Mouse (Mus musculus): Measurements from ENCODE around the gene Pagr1b. TPM values are rescaled to one million over a fixed set of nuclear protein-coding genes. Genes with fewer than 3 reads are reported as not detected.
A peak's percentile ranks its signal among the peaks of the same experiment; 100 is the strongest.

Gene Pagr1b
- total and polyA plus RNA-seq, 2 experiments, result 0.49 to 0.74 TPM

DNA sequence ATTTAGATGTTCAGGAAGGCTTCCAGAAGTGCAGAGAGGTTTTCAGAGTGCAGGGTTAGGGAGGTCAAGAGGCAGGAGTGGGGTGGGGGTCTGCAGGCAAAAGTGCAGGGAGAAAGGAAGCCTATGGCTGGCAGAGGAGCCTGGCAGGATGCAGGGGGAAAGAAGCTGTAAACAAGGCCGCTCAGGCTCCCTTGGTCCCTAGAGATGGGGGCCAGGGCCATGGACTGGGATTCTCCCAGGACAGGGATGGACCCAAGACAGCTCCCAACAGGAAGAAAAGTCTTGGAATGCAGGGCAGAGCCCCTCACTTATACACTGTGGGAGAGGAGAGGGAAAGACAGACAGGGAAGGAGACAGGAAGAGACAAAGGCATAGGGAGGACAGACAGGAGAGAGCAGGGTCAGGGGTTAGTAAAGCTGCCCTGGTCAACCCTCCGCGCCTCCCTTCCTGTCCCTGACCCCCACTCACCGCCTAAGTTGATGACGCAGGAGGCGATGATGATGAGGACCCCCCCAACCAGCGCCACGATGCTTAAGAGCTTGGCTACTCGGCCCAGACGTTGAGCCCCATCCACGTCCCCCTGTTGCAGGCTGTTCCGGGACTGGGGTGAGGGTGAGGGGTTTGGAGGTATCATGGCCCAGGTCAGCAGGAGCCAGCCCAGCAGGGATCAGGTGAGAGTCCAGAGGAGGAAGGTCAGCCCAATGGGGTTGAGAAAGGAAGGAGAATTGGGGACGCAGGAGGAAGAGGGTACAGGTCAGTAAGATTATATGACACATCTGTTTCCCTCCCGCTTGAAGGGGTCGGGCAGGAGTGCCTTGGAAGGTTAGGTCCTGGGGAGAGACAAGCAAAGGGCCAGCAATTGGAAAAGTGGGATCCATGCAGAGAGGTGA is 2.4 kb upstream of the Pagr1b start:
- peaks cover 6% of the 10 kb centered on the region; the same call in 1 of the 2 replicates for H3K79me2 ChIP-seq (ENCODE audit: control insufficient read depth, insufficient read depth, low read length)
- no peaks in the 10 kb centered on the region for H3K27me3 ChIP-seq (ENCODE audit: control insufficient read depth, insufficient read depth, low read length)
- H3K27ac ChIP-seq (replicated peaks; ENCODE audit: insufficient read depth, low read depth, low read length), result no peak overlapping the region
- 81% methylated on average over 15 of the region's 15 CpGs for WGBS
- H3K4me1 ChIP-seq (ENCODE audit: control insufficient read depth, insufficient read depth, low read length), result peaks cover 14% of the 10 kb centered on the region
- H3K36me3 ChIP-seq (ENCODE audit: control insufficient read depth, insufficient read depth, low read length), result no peaks in the 10 kb centered on the region
- no peak overlapping the region for H3K4me3 ChIP-seq (ENCODE audit: insufficient read depth, low read depth, low read length)
- no peak for DNase-seq (ENCODE audit: extremely low read depth, low read depth, low spot score)
- no peak overlapping the region for H3K9ac ChIP-seq (ENCODE audit: low read depth, low read length)
- TF ChIP-seq POLR2A (IDR thresholded peaks at IDR 0.05; ENCODE audit: extremely low read depth, insufficient read depth, low read length) (no peak), CTCF (IDR thresholded peaks at IDR 0.05; ENCODE audit: low read depth, low read length) (no peak)

DNA sequence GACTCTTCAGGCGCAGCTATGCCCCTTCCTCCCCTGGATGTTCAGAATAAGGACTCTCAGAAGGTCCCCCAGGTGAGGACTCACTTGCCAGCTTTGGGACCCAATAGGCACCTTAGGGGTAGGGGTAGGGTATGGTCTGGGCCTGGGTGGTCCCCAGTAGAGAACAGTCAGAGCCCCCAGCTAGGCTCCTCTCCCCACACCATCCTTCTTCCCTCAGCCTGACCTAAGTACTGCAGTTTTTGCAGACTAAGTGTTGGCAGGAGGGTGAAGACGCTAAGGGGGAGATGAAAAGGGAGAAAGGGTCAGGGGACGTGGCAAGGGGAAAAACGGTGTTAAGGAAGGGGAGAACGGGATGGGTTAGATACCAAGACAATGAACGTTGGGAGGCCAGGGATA is 1.7 kb upstream of the Pagr1b start:
- Histone ChIP-seq H3K36me3 (ENCODE audit: control insufficient read depth, insufficient read depth, low read length) (no peaks in the 10 kb centered on the region), H3K27ac (replicated peaks; ENCODE audit: insufficient read depth, low read depth, low read length) (peak overlapping the region; percentile 6; the same call in 1 of the 2 replicates), H3K79me2 (ENCODE audit: control insufficient read depth, insufficient read depth, low read length) (peaks cover 13% of the 10 kb centered on the region; the same call in 1 of the 2 replicates), H3K9ac (ENCODE audit: low read depth, low read length) (no peak overlapping the region), H3K4me1 (ENCODE audit: control insufficient read depth, insufficient read depth, low read length) (peaks cover 20% of the 10 kb centered on the region), H3K4me3 (ENCODE audit: insufficient read depth, low read depth, low read length) (no peak overlapping the region), H3K27me3 (ENCODE audit: control insufficient read depth, insufficient read depth, low read length) (no peaks in the 10 kb centered on the region)
- WGBS, result 51% methylated on average over 6 of the region's 6 CpGs
- DNase-seq (ENCODE audit: extremely low read depth, low read depth, low spot score), result no peak
- TF ChIP-seq POLR2A (IDR thresholded peaks at IDR 0.05; ENCODE audit: extremely low read depth, insufficient read depth, low read length) (no peak), CTCF (IDR thresholded peaks at IDR 0.05; ENCODE audit: low read depth, low read length) (no peak)

DNA sequence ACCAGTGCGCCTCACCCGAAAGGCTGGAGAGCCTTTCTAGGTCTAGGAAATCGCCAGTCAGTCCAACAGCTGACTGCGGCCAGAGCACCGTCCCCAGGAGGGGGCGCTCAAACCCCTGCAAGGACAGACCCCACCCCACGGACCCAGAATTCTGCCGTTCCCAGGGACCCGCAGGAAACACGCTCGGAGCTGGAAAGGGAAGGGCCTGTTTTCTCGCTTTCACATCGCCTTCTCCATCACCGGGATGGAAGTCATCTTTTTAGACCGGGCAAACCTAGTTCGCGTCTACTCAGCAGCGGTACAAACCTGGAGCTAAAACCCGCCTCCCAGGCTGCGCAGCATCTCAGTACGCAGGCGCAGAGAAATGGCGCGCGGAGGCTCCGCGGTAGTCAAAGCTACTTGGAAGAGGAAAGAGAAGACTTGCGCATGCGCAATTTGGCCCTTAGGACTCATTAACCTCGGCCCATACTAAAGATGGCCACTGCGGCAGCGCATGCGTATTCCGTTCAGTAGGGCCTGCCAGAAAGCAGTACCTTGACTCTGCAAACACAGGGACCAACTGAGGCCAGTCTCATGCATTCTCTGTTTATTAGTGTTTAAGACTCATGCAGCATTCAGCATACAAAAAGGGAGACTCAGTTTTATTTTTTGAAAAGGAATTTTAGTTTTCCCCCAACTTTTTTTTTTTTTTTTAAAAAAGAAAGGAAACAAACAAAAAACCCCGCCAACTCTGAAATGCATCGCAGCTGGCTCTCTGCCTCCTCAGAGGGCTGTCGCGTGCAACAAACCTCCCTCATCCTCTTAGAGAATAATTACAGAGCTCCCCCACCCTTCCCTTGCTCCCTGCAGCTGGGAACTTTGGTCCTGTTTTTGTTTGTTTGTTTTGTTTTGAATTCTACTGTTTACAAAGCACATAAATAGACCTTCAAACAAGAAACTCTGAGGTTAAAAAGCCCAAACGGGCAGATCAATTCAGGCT is 976 bp upstream of the Pagr1b start, which contains the start of gene Pagr1a:
Gene Pagr1a, minus strand, starts transcription at position 382 of the 979 bp plus-strand sequence.
- 1% methylated on average over 39 of the region's 39 CpGs for WGBS
- Histone ChIP-seq H3K36me3 (ENCODE audit: control insufficient read depth, insufficient read depth, low read length) (no peaks in the 10 kb centered on the region), H3K27me3 (ENCODE audit: control insufficient read depth, insufficient read depth, low read length) (no peaks in the 10 kb centered on the region), H3K79me2 (ENCODE audit: control insufficient read depth, insufficient read depth, low read length) (peaks cover 16% of the 10 kb centered on the region; the same call in 1 of the 2 replicates), H3K4me3 (ENCODE audit: insufficient read depth, low read depth, low read length) (peak within 1 kb of the TSS; percentile 74), H3K4me1 (ENCODE audit: control insufficient read depth, insufficient read depth, low read length) (peaks cover 20% of the 10 kb centered on the region), H3K9ac (ENCODE audit: low read depth, low read length) (peak within 1 kb of the TSS; percentile 80), H3K27ac (replicated peaks; ENCODE audit: insufficient read depth, low read depth, low read length) (peak within 1 kb of the TSS; percentile 86)
- peak; percentile 97 for DNase-seq (ENCODE audit: extremely low read depth, low read depth, low spot score)
- peak; percentile 37; the same call in 1 of the 2 replicates for TF ChIP-seq POLR2A (IDR thresholded peaks at IDR 0.05; ENCODE audit: extremely low read depth, insufficient read depth, low read length)
- TF ChIP-seq CTCF (IDR thresholded peaks at IDR 0.05; ENCODE audit: low read depth, low read length), result peak; percentile 83

DNA sequence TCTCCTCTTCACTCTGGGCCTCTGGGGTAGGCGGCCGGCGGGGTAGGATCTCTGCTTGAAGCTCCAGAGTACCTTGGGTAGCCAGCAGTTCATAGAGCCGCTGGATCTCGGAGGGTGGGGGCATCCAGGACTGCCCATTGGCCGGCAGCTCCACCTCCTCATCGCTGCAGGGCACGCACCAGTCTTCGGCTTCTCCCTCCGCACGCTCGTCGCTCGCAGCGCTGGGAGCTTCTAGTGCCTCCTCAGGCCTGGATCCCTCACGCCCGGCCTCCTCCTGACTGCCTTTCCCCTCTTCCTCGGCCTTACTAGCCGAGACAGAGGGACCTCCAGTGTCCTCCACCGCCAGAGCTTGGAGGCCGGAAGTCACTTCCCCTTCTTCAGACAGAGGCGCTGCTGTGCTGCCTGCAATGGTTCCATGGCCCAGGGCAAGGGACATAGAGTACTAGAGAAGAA is 228 bp upstream of the Pagr1b start:
- H3K27ac ChIP-seq (replicated peaks; ENCODE audit: insufficient read depth, low read depth, low read length), result peak overlapping the region; percentile 86
- H3K79me2 ChIP-seq (ENCODE audit: control insufficient read depth, insufficient read depth, low read length), result peaks cover 16% of the 10 kb centered on the region; the same call in 1 of the 2 replicates
- TF ChIP-seq POLR2A (IDR thresholded peaks at IDR 0.05; ENCODE audit: extremely low read depth, insufficient read depth, low read length) (peak; percentile 44; the same call in 1 of the 2 replicates), CTCF (IDR thresholded peaks at IDR 0.05; ENCODE audit: low read depth, low read length) (no peak)
- WGBS, result under 1% methylated on average over 22 of the region's 22 CpGs
- H3K4me3 ChIP-seq (ENCODE audit: insufficient read depth, low read depth, low read length), result peak overlapping the region; percentile 74
- peak overlapping the region; percentile 80 for H3K9ac ChIP-seq (ENCODE audit: low read depth, low read length)
- H3K36me3 ChIP-seq (ENCODE audit: control insufficient read depth, insufficient read depth, low read length), result no peaks in the 10 kb centered on the region
- H3K27me3 ChIP-seq (ENCODE audit: control insufficient read depth, insufficient read depth, low read length), result no peaks in the 10 kb centered on the region
- H3K4me1 ChIP-seq (ENCODE audit: control insufficient read depth, insufficient read depth, low read length), result peaks cover 24% of the 10 kb centered on the region
- DNase-seq (ENCODE audit: extremely low read depth, low read depth, low spot score), result peak; percentile 54

DNA sequence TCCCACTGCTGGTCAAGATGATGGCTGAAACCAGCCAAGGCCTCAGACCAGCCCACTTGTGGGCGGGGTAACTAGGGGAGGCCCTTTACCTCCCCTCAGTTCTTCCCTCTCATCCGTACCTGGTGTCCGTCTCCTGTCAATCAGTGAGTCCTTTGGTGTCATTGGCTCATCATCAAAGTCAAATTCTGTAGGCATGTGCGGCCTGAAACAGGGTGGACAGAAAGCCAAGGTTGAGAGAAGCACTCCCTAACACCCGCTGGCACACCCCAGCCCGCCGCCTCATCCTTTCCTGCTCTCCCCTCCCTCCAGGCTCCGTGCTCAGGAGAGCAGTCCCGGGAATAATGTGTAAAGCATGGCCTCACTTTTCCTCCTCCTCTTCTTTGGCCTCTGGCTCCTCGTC is 203 bp downstream of the Pagr1b start:
- TF ChIP-seq POLR2A (IDR thresholded peaks at IDR 0.05; ENCODE audit: extremely low read depth, insufficient read depth, low read length) (no peak), CTCF (IDR thresholded peaks at IDR 0.05; ENCODE audit: low read depth, low read length) (no peak)
- H3K4me1 ChIP-seq (ENCODE audit: control insufficient read depth, insufficient read depth, low read length), result peaks cover 28% of the 10 kb centered on the region
- under 1% methylated on average over 10 of the region's 10 CpGs for WGBS
- H3K9ac ChIP-seq (ENCODE audit: low read depth, low read length), result peak overlapping the region; percentile 80
- H3K79me2 ChIP-seq (ENCODE audit: control insufficient read depth, insufficient read depth, low read length), result peaks cover 16% of the 10 kb centered on the region; the same call in 1 of the 2 replicates
- peak overlapping the region; percentile 86 for H3K27ac ChIP-seq (replicated peaks; ENCODE audit: insufficient read depth, low read depth, low read length)
- peak; percentile 77 for DNase-seq (ENCODE audit: extremely low read depth, low read depth, low spot score)
- peak overlapping the region; percentile 74 for H3K4me3 ChIP-seq (ENCODE audit: insufficient read depth, low read depth, low read length)
- no peaks in the 10 kb centered on the region for H3K27me3 ChIP-seq (ENCODE audit: control insufficient read depth, insufficient read depth, low read length)
- H3K36me3 ChIP-seq (ENCODE audit: control insufficient read depth, insufficient read depth, low read length), result no peaks in the 10 kb centered on the region

Measured in liver, adult 2 months (tissue).